Mouse (Mus musculus) ES-CJ7 (cell line): Measurements from ENCODE around the gene Trim11.

Experiments used
- DNase-seq: peaks from one replicate; pipeline ENCODE4 v3.0.0; 2011; ENCODE audit warnings: low read depth, low spot score

The Trim11 gene

GRCm38 (mm10) chr11:59015052-59015451, 37.2 kb downstream of the Trim11 start:
- peak; percentile 37 for DNase-seq

DNA sequence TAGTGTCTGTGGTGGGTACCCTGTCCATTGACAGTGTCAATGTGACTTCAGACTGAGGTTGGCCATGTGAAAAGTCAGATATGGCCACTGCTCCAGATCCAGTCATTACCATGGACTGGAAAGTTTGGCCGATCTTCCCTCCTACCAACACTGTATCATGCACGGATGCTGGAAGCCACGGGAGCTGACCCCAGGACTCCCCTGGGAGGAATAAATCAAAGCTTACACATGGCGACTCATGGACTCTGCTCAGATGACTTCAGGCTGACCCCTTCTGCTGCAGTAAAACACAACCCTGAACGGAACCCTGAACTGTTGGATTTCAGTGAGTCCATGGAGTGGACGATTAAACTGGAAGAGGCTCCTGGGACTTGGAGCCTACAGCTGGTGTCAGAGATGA, 48.5 kb downstream of the Trim11 start:
- DNase-seq: no peak

GRCm38 (mm10) chr11:59029003-59029402, 51.1 kb downstream of the Trim11 start:
- DNase-seq: no peak
